Mouse (Mus musculus) heart, postnatal 0 days (tissue): ENCODE data around the gene Rtn4.

ENCODE experiments used
- CTCF ChIP-seq: IDR thresholded peaks from 2 replicates; pipeline ENCODE4 v1.5.1; 2016; ENCODE audit warnings: antibody characterized with exemption, control low read depth, low read depth
- EP300 ChIP-seq: IDR thresholded peaks from 2 replicates; pipeline ENCODE4 v1.6.1; 2016; ENCODE audit warnings: antibody characterized with exemption, low read depth

GRCm38 (mm10) chr11:29747365-29747764, 54.6 kb downstream of the Rtn4 start:
- no peak for TF ChIP-seq CTCF
- no peak for TF ChIP-seq EP300
